Mouse (Mus musculus) liver, embryonic 14.5 days (tissue): ENCODE data around the gene Nrxn3.

Source experiments
- CTCF ChIP-seq: IDR thresholded peaks from 2 replicates; pipeline ENCODE4 v1.5.1; 2016; ENCODE audit warnings: antibody characterized with exemption, low read depth, control low read depth
- EP300 ChIP-seq: IDR thresholded peaks from 2 replicates; pipeline ENCODE4 v1.6.1; 2016; ENCODE audit warnings: antibody characterized with exemption, low read depth

DNA sequence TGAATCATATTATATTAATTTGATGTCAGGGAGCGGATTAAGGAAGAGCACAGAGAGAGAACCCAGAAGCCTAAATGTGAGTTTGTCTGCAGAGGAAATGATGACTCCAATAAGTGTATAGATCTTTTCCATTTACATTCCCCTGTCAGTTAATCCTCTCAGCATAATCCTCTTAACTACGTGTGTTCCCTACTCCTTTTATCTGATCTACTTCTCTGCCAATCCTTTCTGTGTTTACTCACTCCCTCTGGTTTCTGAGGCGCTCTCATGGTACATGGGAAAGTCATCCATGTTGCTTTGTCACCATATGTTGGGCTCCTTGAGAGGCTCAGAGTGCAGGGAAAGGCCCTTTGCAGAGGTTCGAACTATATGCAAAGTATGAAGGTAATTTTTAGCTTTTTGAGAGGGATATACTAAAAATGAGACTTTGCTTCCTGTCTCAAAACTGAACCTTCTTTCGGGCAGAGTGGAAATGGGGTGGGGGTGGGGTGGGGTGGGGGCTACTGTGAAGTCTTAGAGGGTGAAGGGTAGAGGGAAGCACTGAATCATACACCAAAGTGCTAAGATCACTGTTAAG lies 350.6 kb downstream of the Nrxn3 start:
- TF ChIP-seq CTCF (no peak), EP300 (no peak)
